Mouse (Mus musculus) retina, adult 2 months (tissue): ENCODE results near the gene Cldn10.
A peak's percentile ranks its signal among the peaks of the same experiment; 100 is the strongest.
"Not testable (repeated sequence)": the region's sequence is repeated elsewhere in the genome, so short reads cannot be mapped to it uniquely, and the experiment has no call there.

Source experiments
- DNase-seq: peaks from one replicate; pipeline ENCODE4 v3.0.0-alpha.2; 2012; ENCODE audit warnings: low read depth, low spot score

Cldn10 gene

GRCm38 (mm10) chr14:118781601-118782000, 6.1 kb upstream of the Cldn10 start:
- DNase-seq = no peak

- DNase-seq = no peak
Observed at GRCm38 (mm10) chr14:118782241-118782640, 5.5 kb upstream of the Cldn10 start.

- DNase-seq = no peak
Observed at GRCm38 (mm10) chr14:118783326-118783935, 4.3 kb upstream of the Cldn10 start.

- no peak for DNase-seq
Observed at GRCm38 (mm10) chr14:118790217-118790616, 2.5 kb downstream of the Cldn10 start.

GRCm38 (mm10) chr14:118792957-118793356, 5.2 kb downstream of the Cldn10 start:
- no peak for DNase-seq

GRCm38 (mm10) chr14:118793416-118793815, 5.7 kb downstream of the Cldn10 start:
- DNase-seq = no peak

- no peak for DNase-seq
Observed at GRCm38 (mm10) chr14:118794196-118794595, 6.5 kb downstream of the Cldn10 start.

- no peak for DNase-seq
Observed at GRCm38 (mm10) chr14:118794893-118795292, 7.2 kb downstream of the Cldn10 start.

GRCm38 (mm10) chr14:118795915-118796693, 8.4 kb downstream of the Cldn10 start:
- no peak for DNase-seq

GRCm38 (mm10) chr14:118796694-118797058, 9.0 kb downstream of the Cldn10 start:
- no peak for DNase-seq

GRCm38 (mm10) chr14:118797270-118797669, 9.6 kb downstream of the Cldn10 start:
- DNase-seq = no peak

- no peak for DNase-seq
Observed at GRCm38 (mm10) chr14:118799918-118800317, 12.2 kb downstream of the Cldn10 start.

- DNase-seq = no peak
Observed at GRCm38 (mm10) chr14:118803936-118804335, 16.2 kb downstream of the Cldn10 start.

- DNase-seq = no peak
Observed at GRCm38 (mm10) chr14:118804351-118804750, 16.6 kb downstream of the Cldn10 start.

- no peak for DNase-seq
Observed at GRCm38 (mm10) chr14:118807653-118808052, 19.9 kb downstream of the Cldn10 start.

GRCm38 (mm10) chr14:118808183-118808582, 20.5 kb downstream of the Cldn10 start:
- not testable (repeated sequence) for DNase-seq

- DNase-seq = no peak
Observed at GRCm38 (mm10) chr14:118809686-118810085, 22.0 kb downstream of the Cldn10 start.

GRCm38 (mm10) chr14:118811256-118811655, 23.5 kb downstream of the Cldn10 start:
- DNase-seq = not testable (repeated sequence)

- DNase-seq = no peak
Observed at GRCm38 (mm10) chr14:118813111-118813510, 25.4 kb downstream of the Cldn10 start.

- no peak for DNase-seq
Observed at GRCm38 (mm10) chr14:118816503-118816902, 28.8 kb downstream of the Cldn10 start.

GRCm38 (mm10) chr14:118820111-118820510, 32.4 kb downstream of the Cldn10 start:
- peak; percentile 32 for DNase-seq

GRCm38 (mm10) chr14:118822816-118823215, 35.1 kb downstream of the Cldn10 start:
- DNase-seq = no peak

GRCm38 (mm10) chr14:118823313-118823712, 35.6 kb downstream of the Cldn10 start:
- no peak for DNase-seq
